Mouse (Mus musculus) ES-E14 (cell line): ENCODE data around the gene Pnma1.

ENCODE experiments used
- CHD2 ChIP-seq: IDR thresholded peaks from 2 replicates; pipeline ENCODE4 v1.6.1; 2014; ENCODE audit warnings: mild to moderate bottlenecking, low read depth, low read length, inconsistent platforms
- HCFC1 ChIP-seq: IDR thresholded peaks from 2 replicates; pipeline ENCODE4 v1.6.1; 2012; ENCODE audit warnings: low read length, inconsistent platforms, borderline replicate concordance; ENCODE audit not compliant: insufficient read depth
- MAFK ChIP-seq: IDR thresholded peaks from 2 replicates; pipeline ENCODE4 v1.6.1; 2014; ENCODE audit warnings: mild to moderate bottlenecking, low read depth, low read length, inconsistent platforms; ENCODE audit not compliant: insufficient read depth
- ZC3H11A ChIP-seq: IDR thresholded peaks from 2 replicates; pipeline ENCODE4 v1.6.1; 2012; ENCODE audit warnings: low read depth, mild to moderate bottlenecking, inconsistent platforms, low read length, borderline replicate concordance
- ZNF384 ChIP-seq: IDR thresholded peaks from 2 replicates; pipeline ENCODE4 v1.6.1; 2012; ENCODE audit warnings: low read depth, low read length, inconsistent platforms

DNA sequence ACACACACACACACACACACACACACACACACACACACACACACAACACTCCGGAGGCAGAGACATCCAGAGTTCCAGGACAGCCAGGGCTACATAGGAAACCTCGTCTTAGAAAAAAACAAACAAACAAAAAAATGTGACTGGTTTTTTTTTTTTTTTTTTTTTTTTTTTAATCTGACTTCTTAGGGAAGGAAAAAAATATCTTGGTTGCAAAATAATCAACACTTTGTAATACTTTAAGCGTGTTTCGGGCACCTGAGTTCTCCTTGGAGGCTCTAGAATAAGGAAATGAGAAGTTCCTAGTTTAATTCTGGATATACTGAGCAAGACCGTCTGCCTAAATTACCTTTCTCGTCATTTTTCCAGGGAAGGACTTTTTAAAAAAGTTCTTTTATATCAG, 34.6 kb downstream of the Pnma1 start:
- TF ChIP-seq CHD2 (no peak), HCFC1 (no peak), ZC3H11A (no peak), ZNF384 (0 out of 2 replicates have a peak, but pooled peaks have one; percentile 6), MAFK (no peak)
